Mouse (Mus musculus) stomach, embryonic 16.5 days (tissue): ENCODE data around the gene Galntl6. TPM values are rescaled to one million over a fixed set of nuclear protein-coding genes. Genes with fewer than 3 reads are reported as not detected.
"Not testable (repeated sequence)": the region's sequence is repeated elsewhere in the genome, so short reads cannot be mapped to it uniquely, and the experiment has no call there.

ENCODE experiments used
- ATAC-seq: fragments of 200-750 bp; cut with Nextera tagmentation; 2 replicates; pipeline ENCODE4 v1.8.0; 2017; ENCODE audit warnings: moderate number of reproducible peaks, moderate TSS enrichment; ENCODE audit not compliant: insufficient read depth, low FRiP score
- H3K27ac ChIP-seq: fragments of 300-500 bp; sonication (generic); 2 replicates; pipeline ENCODE4 v1.5.1; 2014; ENCODE audit warnings: low read length
- H3K27me3 ChIP-seq: fragments of 300-500 bp; sonication (generic); 2 replicates; pipeline ENCODE4 v1.6.1; 2014; ENCODE audit warnings: low read length, control low read depth, mixed read lengths; ENCODE audit not compliant: control insufficient read depth, insufficient read depth
- H3K36me3 ChIP-seq: fragments of 300-500 bp; sonication (generic); 2 replicates; pipeline ENCODE4 v1.6.1; 2014; ENCODE audit warnings: low read length; ENCODE audit not compliant: control insufficient read depth, insufficient read depth
- H3K4me1 ChIP-seq: fragments of 300-500 bp; sonication (generic); 2 replicates; pipeline ENCODE4 v1.6.1; 2014; ENCODE audit warnings: low read length, control low read depth, mixed read lengths; ENCODE audit not compliant: control insufficient read depth, insufficient read depth
- H3K4me2 ChIP-seq: fragments of 300-500 bp; sonication (generic); 2 replicates; pipeline ENCODE4 v1.6.1; 2014; ENCODE audit warnings: low read depth, low read length, mixed read lengths
- H3K4me3 ChIP-seq: fragments of 300-500 bp; sonication (generic); replicated peaks from 2 replicates; pipeline ENCODE4 v1.5.1; 2014; ENCODE audit warnings: mild to moderate bottlenecking, low read length
- H3K9ac ChIP-seq: fragments of 300-500 bp; sonication (generic); 2 replicates; pipeline ENCODE4 v1.6.1; 2014; ENCODE audit warnings: low read length
- H3K9me3 ChIP-seq: fragments of 300-500 bp; sonication (generic); replicated peaks from 2 replicates; pipeline ENCODE4 v1.6.1; 2016; ENCODE audit warnings: low read length, control low read depth; ENCODE audit not compliant: control insufficient read depth
- WGBS: fragments of 180-500 bp; shearing (Covaris S2); extraction: QIAGEN DNeasy Blood & Tissue Kit; methylation state at CpG from one replicate; pipeline ENCODE4 v1.1.7; 2014; 5-methylcytosine and 5-hydroxymethylcytosine counted together
- polyA plus RNA-seq: library from polyadenylated mRNA; unstranded; fragments of >200 nt; fragmentation: Nextera tagmentation; extraction: Ambion mirVana; gene quantifications from 2 replicates; pipeline ENCODE4 v1.2.1, GENCODE M21; 2015

Gene Galntl6
- polyA plus RNA-seq, 1 experiment from 2014 or later = 1.7 TPM

DNA sequence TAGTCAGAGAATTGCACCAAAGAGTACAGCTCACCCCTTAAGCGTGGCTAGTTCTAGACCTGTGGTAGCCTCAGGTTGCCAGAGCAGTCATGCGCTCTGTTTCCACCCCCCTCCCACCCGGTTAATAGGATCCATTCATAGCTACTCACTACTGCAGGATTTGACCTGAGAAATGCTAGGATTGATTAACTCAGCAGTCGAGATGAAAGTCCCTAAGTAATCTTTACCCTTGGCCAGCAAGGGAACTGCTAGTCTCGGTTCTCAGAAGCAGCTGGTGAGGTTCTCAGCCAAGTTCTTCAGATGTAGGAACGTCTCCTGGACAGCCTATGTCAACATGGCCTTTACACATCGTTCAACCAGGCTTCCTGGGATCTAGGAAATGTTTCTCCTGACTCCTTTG lies 1135.7 kb downstream of the Galntl6 start:
- no peak overlapping the region for H3K4me3 ChIP-seq
- no peak for ATAC-seq
- H3K27ac ChIP-seq = peak overlapping the region; percentile 44; the same call in 1 of the 2 replicates
- H3K27me3 ChIP-seq = no peaks in the 10 kb centered on the region
- H3K9me3 ChIP-seq = no peaks in the 10 kb centered on the region
- no peaks in the 10 kb centered on the region for H3K4me1 ChIP-seq
- H3K9ac ChIP-seq = no peak overlapping the region
- 33% methylated on average over 7 of the region's 7 CpGs for WGBS
- no peaks in the 10 kb centered on the region for H3K36me3 ChIP-seq
- H3K4me2 ChIP-seq = peak overlapping the region; percentile 10; the same call in 1 of the 2 replicates

DNA sequence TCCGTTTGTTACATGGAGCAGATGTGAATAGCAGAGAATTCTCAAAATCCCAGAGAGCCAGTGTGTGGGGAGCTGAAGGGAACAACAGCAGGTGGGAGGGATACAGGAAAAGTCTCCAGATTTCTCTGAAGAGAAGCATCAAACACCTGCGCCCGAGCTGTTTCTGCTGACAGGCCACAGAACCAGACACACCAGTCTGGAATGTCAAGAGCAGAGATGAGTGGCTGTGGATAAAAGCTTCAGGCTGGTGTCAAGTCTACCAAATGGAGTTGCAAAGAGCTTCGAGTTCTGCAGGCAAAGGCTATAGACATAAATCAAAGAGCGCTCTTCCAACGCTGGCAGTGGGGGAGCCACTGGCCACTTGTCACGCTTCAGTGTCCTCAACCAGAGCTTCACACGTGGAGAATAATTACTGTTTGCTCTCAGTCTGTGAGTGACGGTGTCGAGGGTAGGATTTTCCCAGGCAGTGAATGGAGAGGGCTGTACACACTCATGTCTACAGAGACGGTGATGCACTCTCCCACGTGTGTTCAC lies 1139.6 kb downstream of the Galntl6 start:
- 26% methylated on average over 12 of the region's 12 CpGs for WGBS
- no peaks in the 10 kb centered on the region for H3K4me1 ChIP-seq
- H3K27ac ChIP-seq = no peak overlapping the region
- H3K27me3 ChIP-seq = no peaks in the 10 kb centered on the region
- H3K9me3 ChIP-seq = no peaks in the 10 kb centered on the region
- ATAC-seq = no peak
- H3K4me2 ChIP-seq = no peak overlapping the region
- H3K36me3 ChIP-seq = no peaks in the 10 kb centered on the region
- H3K9ac ChIP-seq = no peak overlapping the region
- H3K4me3 ChIP-seq = no peak overlapping the region

DNA sequence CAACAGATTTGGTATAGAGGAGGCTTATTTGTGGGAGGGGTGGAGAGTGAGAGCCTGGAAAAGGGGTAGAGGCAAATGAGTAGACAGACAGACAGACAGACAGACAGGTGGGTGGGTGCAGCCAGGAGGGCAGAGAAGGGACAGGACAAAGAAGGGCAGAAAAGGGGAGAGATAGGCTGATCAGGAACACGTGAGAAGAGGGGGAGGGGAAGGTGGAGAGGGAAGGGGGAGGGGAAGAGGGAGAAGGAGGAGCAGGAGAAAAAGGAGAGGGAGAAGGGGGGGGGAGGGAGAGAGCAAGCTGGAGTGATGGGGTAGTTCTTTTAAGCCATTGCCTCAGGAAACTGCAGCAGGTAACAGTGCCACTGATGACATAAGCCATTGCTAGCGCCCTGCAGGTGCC lies 1144.9 kb downstream of the Galntl6 start:
- no peak overlapping the region for H3K27ac ChIP-seq
- WGBS = 36% methylated on average over 2 of the region's 2 CpGs
- H3K4me1 ChIP-seq = peaks cover 3% of the 10 kb centered on the region; the same call in 1 of the 2 replicates
- H3K36me3 ChIP-seq = no peaks in the 10 kb centered on the region
- no peak overlapping the region for H3K4me2 ChIP-seq
- no peak overlapping the region for H3K9ac ChIP-seq
- H3K4me3 ChIP-seq = no peak overlapping the region
- H3K9me3 ChIP-seq = no peaks in the 10 kb centered on the region
- no peak for ATAC-seq
- H3K27me3 ChIP-seq = no peaks in the 10 kb centered on the region

DNA sequence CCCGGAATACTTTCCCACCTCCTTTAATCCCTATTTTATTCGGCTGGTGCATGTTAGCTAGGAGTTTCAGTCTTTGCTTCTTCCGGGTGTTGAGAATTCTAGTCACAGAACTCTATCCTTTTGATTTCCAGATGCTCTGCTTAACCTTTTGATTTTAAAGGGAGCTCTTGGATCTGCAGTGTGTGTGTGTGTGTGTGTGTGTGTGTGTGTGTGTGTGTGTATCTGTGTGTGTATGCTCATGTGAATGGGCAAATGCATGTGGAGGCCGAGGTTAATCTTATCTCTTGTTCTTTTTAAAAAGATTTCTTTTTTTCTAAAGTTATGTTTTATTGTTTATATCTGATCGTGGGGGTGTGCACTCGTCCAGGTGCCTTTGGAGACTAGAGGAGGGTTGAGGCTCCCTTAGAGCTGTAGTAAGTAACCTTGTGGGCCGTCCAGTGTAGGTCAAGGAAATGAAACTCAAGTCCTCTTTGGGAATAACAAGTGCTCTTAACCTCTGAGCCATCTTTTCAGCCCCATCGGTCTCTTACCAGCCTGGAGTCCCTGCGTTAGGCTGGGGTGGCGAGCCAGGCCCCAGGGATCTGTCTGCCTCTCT lies 1145.9 kb downstream of the Galntl6 start:
- peak overlapping the region; percentile 6; the same call in 1 of the 2 replicates for H3K9ac ChIP-seq

DNA sequence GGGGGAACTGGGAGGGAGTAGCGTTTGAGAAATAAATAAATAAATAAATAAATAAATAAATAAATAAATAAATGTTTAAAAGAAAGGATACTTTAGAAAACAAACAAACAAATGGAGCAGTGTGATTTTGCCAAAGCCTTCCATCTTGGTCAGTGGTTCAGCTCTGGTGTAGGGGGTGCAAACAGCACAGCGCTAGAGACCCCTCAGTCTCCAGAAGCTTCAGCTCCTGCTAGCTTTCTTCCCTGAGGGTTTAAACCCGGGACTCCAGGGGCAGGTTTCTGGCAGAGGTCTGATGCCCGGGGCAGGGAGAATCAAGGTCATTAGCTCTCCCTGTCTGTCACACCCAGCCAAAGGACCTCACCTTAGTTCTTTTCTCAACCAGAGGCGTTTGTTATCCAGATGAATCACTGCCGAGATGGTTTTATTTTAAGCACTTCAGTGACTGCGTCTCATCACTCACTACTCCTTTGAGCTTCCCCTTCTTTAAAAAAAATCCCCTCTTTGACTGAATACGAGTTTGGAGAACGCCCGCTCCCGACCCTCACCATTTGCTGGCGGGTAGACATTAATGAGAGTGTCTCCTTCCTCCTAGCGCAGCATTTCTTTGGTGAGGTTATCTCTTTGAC lies 1146.6 kb downstream of the Galntl6 start:
- Histone ChIP-seq H3K4me3 (no peak overlapping the region), H3K27ac (peak overlapping the region; percentile 35; the same call in 1 of the 2 replicates), H3K9ac (no peak overlapping the region; the same call in 1 of the 2 replicates), H3K9me3 (no peaks in the 10 kb centered on the region), H3K4me1 (peaks cover 3% of the 10 kb centered on the region; the same call in 1 of the 2 replicates), H3K36me3 (no peaks in the 10 kb centered on the region), H3K4me2 (peak overlapping the region; percentile 28), H3K27me3 (no peaks in the 10 kb centered on the region)
- no peak for ATAC-seq
- WGBS = 13% methylated on average over 13 of the region's 13 CpGs

More for the DNA sequence above, 1145.9 kb downstream of the Galntl6 start:
- no peaks in the 10 kb centered on the region for H3K27me3 ChIP-seq
- peaks cover 3% of the 10 kb centered on the region; the same call in 1 of the 2 replicates for H3K4me1 ChIP-seq
- no peaks in the 10 kb centered on the region for H3K9me3 ChIP-seq
- H3K36me3 ChIP-seq = no peaks in the 10 kb centered on the region
- H3K4me2 ChIP-seq = peak overlapping the region; percentile 28
- WGBS = 40% methylated on average over 10 of the region's 10 CpGs
- H3K27ac ChIP-seq = peak overlapping the region; percentile 51; the same call in 1 of the 2 replicates
- no peak overlapping the region for H3K4me3 ChIP-seq
- peak; percentile 62; the same call in 1 of the 2 replicates for ATAC-seq

DNA sequence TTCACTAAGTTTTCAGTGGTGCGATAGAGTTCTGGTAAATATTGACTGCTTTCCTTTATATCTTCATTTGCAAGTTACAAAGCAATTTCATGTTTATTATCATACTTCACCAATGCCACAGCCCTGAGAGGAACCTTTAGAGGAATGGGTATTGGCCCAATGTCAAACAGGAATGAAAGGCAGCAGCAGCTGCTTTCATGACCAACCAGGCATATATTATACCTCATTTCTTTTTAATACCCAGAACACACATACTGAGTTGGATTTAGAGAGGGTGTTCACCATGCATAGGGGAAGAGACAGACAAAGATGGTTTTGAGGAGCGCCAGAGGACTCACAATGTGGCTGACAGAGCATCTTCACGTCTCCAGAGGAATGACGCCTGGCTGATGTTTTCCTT lies 1147.2 kb downstream of the Galntl6 start:
- Histone ChIP-seq H3K4me3 (no peak overlapping the region), H3K9me3 (no peaks in the 10 kb centered on the region), H3K36me3 (no peaks in the 10 kb centered on the region), H3K9ac (no peak overlapping the region), H3K27me3 (no peaks in the 10 kb centered on the region), H3K27ac (no peak overlapping the region), H3K4me1 (peaks cover 3% of the 10 kb centered on the region; the same call in 1 of the 2 replicates), H3K4me2 (no peak overlapping the region)
- no peak for ATAC-seq
- 88% methylated on average over 4 of the region's 4 CpGs for WGBS

DNA sequence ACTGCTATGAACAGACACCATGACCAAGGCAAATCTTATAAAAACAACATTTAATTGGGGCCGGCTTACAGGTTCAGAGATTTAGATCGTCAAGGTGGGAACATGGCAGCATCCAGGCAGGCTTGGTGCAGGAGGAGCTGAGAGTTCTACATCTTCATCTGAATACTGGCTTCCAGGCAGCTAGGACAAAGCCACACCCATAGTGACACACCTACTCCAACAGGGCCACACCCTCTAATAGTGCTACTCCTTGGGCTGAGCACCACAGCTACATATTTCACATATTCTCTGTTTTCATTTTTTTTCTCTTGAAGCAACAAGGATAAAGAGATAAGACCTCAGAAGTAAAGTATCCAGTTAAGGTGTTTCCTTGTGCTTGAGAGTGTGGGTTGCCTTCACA lies 1149.8 kb downstream of the Galntl6 start:
- not testable (repeated sequence) for H3K9ac ChIP-seq, ATAC-seq, H3K4me2 ChIP-seq, H3K4me3 ChIP-seq, H3K36me3 ChIP-seq, H3K9me3 ChIP-seq, H3K27ac ChIP-seq, H3K27me3 ChIP-seq, H3K4me1 ChIP-seq
- WGBS = 84% methylated on average over 2 of the region's 2 CpGs

DNA sequence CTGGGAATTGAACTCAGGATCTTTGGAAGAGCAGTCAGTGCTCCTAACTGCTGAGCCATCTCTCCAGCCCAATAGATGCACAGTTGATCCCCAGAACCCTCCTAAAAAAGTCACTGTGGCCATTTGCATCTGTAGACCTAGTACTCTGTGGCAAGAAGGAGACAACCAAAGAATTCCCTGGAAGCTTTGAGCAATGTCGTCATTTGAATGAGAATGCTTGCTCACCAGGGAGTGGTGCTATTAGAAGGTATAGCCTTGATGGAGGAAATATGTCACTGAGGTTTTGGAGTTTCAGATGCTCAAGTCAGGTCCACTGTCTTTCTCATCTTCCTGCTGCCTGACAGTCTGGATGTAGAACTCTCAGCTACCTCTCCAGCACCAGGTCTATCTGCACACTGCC lies 1151.5 kb downstream of the Galntl6 start:
- no peaks in the 10 kb centered on the region for H3K9me3 ChIP-seq
- H3K27me3 ChIP-seq = no peaks in the 10 kb centered on the region
- H3K27ac ChIP-seq = no peak overlapping the region
- WGBS = 76% methylated on average over 1 of the region's 1 CpGs
- no peak overlapping the region for H3K9ac ChIP-seq
- no peak overlapping the region for H3K4me2 ChIP-seq
- ATAC-seq = no peak
- H3K36me3 ChIP-seq = no peaks in the 10 kb centered on the region
- no peak overlapping the region for H3K4me3 ChIP-seq
- H3K4me1 ChIP-seq = no peaks in the 10 kb centered on the region

DNA sequence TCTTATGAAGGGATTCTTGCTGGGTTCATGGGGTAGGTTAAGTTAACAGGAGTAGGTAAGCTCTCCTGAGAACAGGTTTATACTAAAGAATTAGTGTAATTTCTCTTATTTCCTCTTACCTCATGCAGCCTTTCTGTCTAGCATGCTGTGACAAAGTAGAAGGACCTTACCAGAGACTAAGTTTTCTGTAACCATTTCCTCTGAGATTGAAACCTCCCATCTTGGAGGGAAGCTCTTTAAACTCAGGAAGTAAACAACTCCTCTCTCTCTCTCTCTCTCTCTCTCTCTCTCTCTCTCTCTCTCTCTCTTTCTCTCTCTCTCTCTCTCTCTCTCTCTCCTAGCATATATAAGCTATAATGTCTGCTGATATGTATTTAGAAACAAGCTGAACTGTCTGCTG lies 1153.6 kb downstream of the Galntl6 start:
- H3K4me1 ChIP-seq = no peaks in the 10 kb centered on the region
- no peaks in the 10 kb centered on the region for H3K9me3 ChIP-seq
- H3K4me2 ChIP-seq = no peak overlapping the region
- no peak overlapping the region for H3K4me3 ChIP-seq
- no peak overlapping the region for H3K9ac ChIP-seq
- H3K27ac ChIP-seq = no peak overlapping the region
- no peak for ATAC-seq
- no peaks in the 10 kb centered on the region for H3K36me3 ChIP-seq
- no peaks in the 10 kb centered on the region for H3K27me3 ChIP-seq
